Mouse (Mus musculus): ENCODE data around the gene Ndufb10. TPM values are rescaled to one million over a fixed set of nuclear protein-coding genes. Genes with fewer than 3 reads are reported as not detected.
A peak's percentile ranks its signal among the peaks of the same experiment; 100 is the strongest.

Gene Ndufb10
- polyA plus RNA-seq, 1 experiment from 2014 or later, result 321 TPM

DNA sequence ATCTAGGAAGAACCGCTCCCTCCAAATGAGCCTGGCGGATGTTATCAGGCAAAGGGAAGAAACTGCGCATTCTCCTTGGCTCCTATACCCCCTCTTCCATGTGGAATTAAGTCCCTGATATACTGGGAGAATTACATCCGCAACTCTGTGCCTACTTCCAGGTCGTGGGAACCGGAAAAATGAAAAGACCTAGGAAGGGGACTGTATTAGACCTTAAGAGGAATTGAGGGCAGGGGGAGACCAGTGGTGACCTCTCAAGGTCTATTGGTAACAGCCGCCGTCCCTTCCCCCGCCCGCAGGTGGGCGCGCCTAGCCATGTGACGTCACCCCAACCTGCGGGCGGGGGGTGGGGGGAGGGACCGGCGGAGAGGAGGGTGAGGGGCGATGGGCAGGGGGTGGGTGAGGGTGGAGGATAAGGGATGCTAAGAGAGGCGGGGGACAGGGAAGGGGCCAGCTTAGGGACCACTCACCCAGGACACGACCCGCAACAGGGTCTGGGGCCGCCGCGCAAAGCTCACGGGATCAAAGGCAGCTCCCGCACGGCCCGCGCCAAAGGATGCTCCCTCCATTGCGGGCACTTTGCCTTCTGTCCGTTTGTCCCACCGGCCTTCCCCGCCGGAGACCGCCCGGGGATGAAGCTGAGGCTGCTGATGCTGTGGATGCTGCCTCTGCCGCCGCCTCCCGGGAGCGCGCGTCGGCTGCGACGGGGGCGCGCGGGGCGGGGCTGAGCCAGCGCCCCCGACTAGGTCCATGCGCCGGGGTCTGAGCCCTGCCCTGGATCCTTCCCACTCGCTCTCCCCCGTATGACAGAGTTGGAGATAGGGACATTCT is 34.8 kb downstream of the Ndufb10 start, which contains the start of gene Syngr3:
Gene Syngr3 (minus strand): TSS at position 705 of the 831 bp plus-strand sequence.
- Histone ChIP-seq H3K4me2 (peak within 1 kb of the TSS; percentile 76), H3K27me3 (replicated peaks; ENCODE audit: control insufficient read depth, insufficient read depth, low read length) (peaks cover 49% of the 10 kb centered on the region), H3K9ac (ENCODE audit: low read depth, low read length) (no peak within 1 kb of the TSS), H3K4me3 (ENCODE audit: low read depth, low read length) (peak within 1 kb of the TSS; percentile 49), H3K36me3 (ENCODE audit: control insufficient read depth, insufficient read depth, low read length) (peaks cover 4% of the 10 kb centered on the region; the same call in 1 of the 2 replicates), H3K4me1 (replicated peaks; ENCODE audit: control insufficient read depth, insufficient read depth, low read length) (peaks cover 21% of the 10 kb centered on the region), H3K27ac (ENCODE audit: low read depth, low read length) (no peak within 1 kb of the TSS), H3K9me3 (ENCODE audit: control insufficient read depth, low read length) (no peaks in the 10 kb centered on the region)
- ATAC-seq (replicated peaks; ENCODE audit: low FRiP score) (no peak), DNase-seq (ENCODE audit: low spot score) (no peak)
- WGBS, result 2% methylated on average over 54 of the region's 55 CpGs

DNA sequence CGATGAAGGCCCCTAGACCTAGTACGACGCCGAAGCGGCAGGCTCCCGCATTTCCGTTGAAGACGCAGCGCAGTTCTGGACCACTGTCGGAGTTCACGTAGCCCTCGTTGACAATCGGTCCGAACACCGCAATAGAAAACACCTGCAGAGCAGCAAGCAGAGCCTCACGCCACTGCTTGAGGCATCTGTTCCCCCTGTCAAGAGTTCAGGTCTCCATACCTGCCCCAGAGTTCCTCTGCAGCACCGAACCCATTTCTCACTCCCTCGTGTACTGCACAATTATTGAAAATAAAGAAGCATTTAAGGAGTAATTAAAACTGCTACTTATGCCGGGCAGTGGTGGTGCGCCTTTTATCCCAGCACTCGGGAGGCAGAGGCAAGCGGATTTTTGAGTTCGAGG is 36.7 kb downstream of the Ndufb10 start:
- Histone ChIP-seq H3K4me1 (replicated peaks; ENCODE audit: control insufficient read depth, insufficient read depth, low read length) (peaks cover 21% of the 10 kb centered on the region), H3K4me3 (ENCODE audit: low read depth, low read length) (peak overlapping the region; percentile 52), H3K27ac (ENCODE audit: low read depth, low read length) (no peak overlapping the region), H3K9me3 (ENCODE audit: control insufficient read depth, low read length) (no peaks in the 10 kb centered on the region), H3K4me2 (peak overlapping the region; percentile 82), H3K27me3 (replicated peaks; ENCODE audit: control insufficient read depth, insufficient read depth, low read length) (peaks cover 49% of the 10 kb centered on the region), H3K9ac (ENCODE audit: low read depth, low read length) (peak overlapping the region; percentile 43; the same call in 1 of the 2 replicates), H3K36me3 (ENCODE audit: control insufficient read depth, insufficient read depth, low read length) (peaks cover under 1% of the 10 kb centered on the region; the same call in 1 of the 2 replicates)
- ATAC-seq (replicated peaks; ENCODE audit: low FRiP score), result no peak
- WGBS, result 18% methylated on average over 23 of the region's 23 CpGs
- no peak for DNase-seq (ENCODE audit: low spot score)

DNA sequence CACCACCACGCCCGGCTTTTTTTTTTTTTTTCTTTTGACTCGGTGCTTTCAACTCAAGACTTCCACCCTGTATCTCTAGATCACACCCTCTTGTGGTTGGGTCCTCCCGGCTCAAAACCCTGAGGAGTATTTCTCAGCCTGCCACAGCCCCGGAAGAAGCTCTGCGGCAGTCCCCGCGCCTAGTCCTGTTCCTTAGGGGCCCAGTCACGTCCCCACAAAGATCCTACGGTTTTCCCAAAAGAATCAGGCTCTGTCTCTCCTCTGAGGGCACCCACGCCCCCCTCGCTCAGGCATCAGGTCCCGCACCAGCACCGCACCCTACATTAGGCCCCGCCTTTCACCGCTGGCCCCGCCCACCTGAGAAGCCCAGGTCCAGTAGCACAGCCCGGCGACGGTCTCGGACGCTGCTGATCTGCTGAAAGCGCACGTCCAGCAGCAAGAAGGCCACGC is 37.1 kb downstream of the Ndufb10 start:
- peak; percentile 62 for DNase-seq (ENCODE audit: low spot score)
- Histone ChIP-seq H3K4me3 (ENCODE audit: low read depth, low read length) (peak overlapping the region; percentile 52), H3K36me3 (ENCODE audit: control insufficient read depth, insufficient read depth, low read length) (no peaks in the 10 kb centered on the region), H3K9me3 (ENCODE audit: control insufficient read depth, low read length) (no peaks in the 10 kb centered on the region), H3K4me1 (replicated peaks; ENCODE audit: control insufficient read depth, insufficient read depth, low read length) (peaks cover 21% of the 10 kb centered on the region), H3K9ac (ENCODE audit: low read depth, low read length) (peak overlapping the region; percentile 43; the same call in 1 of the 2 replicates), H3K4me2 (peak overlapping the region; percentile 82), H3K27ac (ENCODE audit: low read depth, low read length) (peak overlapping the region; percentile 15; the same call in 1 of the 2 replicates), H3K27me3 (replicated peaks; ENCODE audit: control insufficient read depth, insufficient read depth, low read length) (peaks cover 49% of the 10 kb centered on the region)
- under 1% methylated on average over 24 of the region's 25 CpGs for WGBS
- peak; percentile 70 for ATAC-seq (replicated peaks; ENCODE audit: low FRiP score)

DNA sequence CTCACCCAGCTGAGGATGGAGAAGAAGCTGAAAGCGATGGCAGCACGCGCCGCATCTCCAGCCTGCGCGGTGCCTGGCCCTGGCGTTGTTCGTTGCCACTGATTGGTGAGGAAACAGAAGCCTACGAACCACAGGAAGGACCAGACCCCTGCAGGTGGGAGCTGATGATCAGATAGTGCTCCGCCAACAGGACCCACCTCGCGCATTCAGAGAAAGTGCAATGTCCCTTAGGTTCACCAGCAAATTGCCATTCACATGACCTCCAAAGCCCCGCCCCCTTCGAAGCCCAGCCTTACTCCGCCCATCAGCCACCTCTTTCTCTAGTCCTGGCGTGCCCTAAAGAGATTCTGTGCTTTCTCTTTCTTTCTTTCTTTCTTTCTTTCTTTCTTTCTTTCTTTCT is 37.8 kb downstream of the Ndufb10 start:
- WGBS, result 32% methylated on average over 16 of the region's 16 CpGs
- peaks cover 3% of the 10 kb centered on the region; the same call in 1 of the 2 replicates for H3K36me3 ChIP-seq (ENCODE audit: control insufficient read depth, insufficient read depth, low read length)
- no peaks in the 10 kb centered on the region for H3K9me3 ChIP-seq (ENCODE audit: control insufficient read depth, low read length)
- H3K27ac ChIP-seq (ENCODE audit: low read depth, low read length), result no peak overlapping the region
- peak overlapping the region; percentile 41 for H3K4me2 ChIP-seq
- no peak for ATAC-seq (replicated peaks; ENCODE audit: low FRiP score)
- peaks cover 21% of the 10 kb centered on the region for H3K4me1 ChIP-seq (replicated peaks; ENCODE audit: control insufficient read depth, insufficient read depth, low read length)
- no peak overlapping the region for H3K9ac ChIP-seq (ENCODE audit: low read depth, low read length)
- no peak for DNase-seq (ENCODE audit: low spot score)
- H3K4me3 ChIP-seq (ENCODE audit: low read depth, low read length), result no peak overlapping the region
- peaks cover 49% of the 10 kb centered on the region for H3K27me3 ChIP-seq (replicated peaks; ENCODE audit: control insufficient read depth, insufficient read depth, low read length)

DNA sequence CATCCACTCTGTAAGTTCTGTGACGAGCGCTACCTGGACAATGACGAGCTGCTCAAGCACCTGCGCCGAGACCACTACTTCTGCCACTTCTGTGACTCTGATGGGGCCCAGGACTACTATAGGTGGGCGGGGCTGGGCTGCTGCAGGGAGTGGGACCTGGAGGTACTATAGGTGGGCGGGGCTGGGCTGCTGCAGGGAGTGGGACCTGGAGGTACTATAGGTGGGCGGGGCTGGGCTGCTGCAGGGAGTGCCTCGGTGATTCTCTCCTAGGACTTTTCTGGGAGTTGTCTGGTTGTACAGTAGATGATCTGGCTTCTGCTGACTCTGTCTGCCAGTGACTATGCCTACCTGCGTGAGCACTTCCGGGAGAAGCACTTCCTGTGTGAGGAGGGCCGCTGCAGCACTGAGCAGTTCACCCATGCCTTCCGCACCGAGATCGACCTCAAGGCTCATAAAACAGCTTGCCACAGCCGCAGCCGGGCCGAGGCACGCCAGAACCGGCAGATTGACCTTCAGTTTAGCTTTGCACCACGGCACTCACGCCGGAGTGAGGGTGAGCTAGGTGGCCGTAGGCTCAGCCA is 46.7 kb downstream of the Ndufb10 start:
- H3K27me3 ChIP-seq (replicated peaks; ENCODE audit: control insufficient read depth, insufficient read depth, low read length), result no peaks in the 10 kb centered on the region
- H3K9me3 ChIP-seq (ENCODE audit: control insufficient read depth, low read length), result no peaks in the 10 kb centered on the region
- no peak for DNase-seq (ENCODE audit: low spot score)
- H3K4me3 ChIP-seq (ENCODE audit: low read depth, low read length), result no peak overlapping the region
- no peak overlapping the region for H3K9ac ChIP-seq (ENCODE audit: low read depth, low read length)
- no peak overlapping the region for H3K27ac ChIP-seq (ENCODE audit: low read depth, low read length)
- peak; percentile 41; the same call in 1 of the 2 replicates for ATAC-seq (replicated peaks; ENCODE audit: low FRiP score)
- H3K4me1 ChIP-seq (replicated peaks; ENCODE audit: control insufficient read depth, insufficient read depth, low read length), result peaks cover 17% of the 10 kb centered on the region
- peaks cover 47% of the 10 kb centered on the region for H3K36me3 ChIP-seq (ENCODE audit: control insufficient read depth, insufficient read depth, low read length)
- WGBS, result 88% methylated on average over 24 of the region's 24 CpGs
- no peak overlapping the region for H3K4me2 ChIP-seq

DNA sequence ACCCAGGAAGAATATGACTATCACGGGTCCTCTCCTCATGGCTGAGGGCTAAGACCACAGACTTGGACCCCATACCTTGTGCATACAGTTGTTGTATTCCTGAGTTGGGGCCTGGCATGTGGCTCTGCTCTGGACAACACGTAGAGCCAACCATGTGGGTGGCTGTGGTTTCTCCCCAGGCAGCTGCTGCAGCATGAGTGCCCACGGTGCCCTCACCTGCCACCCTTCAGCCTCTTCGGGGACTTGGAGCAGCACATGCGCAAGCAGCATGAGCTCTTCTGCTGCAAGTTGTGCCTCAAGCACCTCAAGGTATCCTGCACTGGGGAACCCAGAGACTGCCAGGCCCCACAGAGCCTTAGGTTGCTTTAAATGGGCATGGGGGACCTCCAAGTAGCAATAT is 47.4 kb downstream of the Ndufb10 start:
- ATAC-seq (replicated peaks; ENCODE audit: low FRiP score), result no peak
- peaks cover 45% of the 10 kb centered on the region for H3K36me3 ChIP-seq (ENCODE audit: control insufficient read depth, insufficient read depth, low read length)
- H3K4me1 ChIP-seq (replicated peaks; ENCODE audit: control insufficient read depth, insufficient read depth, low read length), result peaks cover 24% of the 10 kb centered on the region

DNA sequence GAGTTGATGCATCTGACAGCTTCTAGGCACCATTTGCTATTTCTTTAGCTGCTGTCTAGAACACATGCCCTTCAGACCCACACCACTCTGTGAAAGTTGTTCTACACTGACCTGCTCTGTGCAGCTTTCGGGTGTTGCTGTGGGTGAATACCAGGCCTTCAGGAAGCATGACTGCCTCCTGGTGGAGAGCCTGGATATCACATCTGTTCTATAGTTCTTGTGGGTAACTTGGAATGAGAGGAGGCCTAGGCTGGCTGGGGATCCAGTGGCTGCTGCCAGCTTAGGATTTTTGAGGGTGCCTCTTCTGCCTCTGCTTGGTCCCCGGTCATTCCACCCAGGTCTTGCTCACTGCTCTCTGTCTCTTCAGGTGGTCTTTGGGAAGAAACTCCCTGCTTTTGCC is 48.1 kb downstream of the Ndufb10 start:
- ATAC-seq (replicated peaks; ENCODE audit: low FRiP score) (peak; percentile 27; the same call in 1 of the 2 replicates), DNase-seq (ENCODE audit: low spot score) (no peak)
- no peaks in the 10 kb centered on the region for H3K27me3 ChIP-seq (replicated peaks; ENCODE audit: control insufficient read depth, insufficient read depth, low read length)
- H3K9ac ChIP-seq (ENCODE audit: low read depth, low read length), result no peak overlapping the region
- no peak overlapping the region for H3K4me2 ChIP-seq
- H3K36me3 ChIP-seq (ENCODE audit: control insufficient read depth, insufficient read depth, low read length), result peaks cover 40% of the 10 kb centered on the region
- H3K27ac ChIP-seq (ENCODE audit: low read depth, low read length), result no peak overlapping the region
- WGBS, result 75% methylated on average over 2 of the region's 2 CpGs
- H3K4me3 ChIP-seq (ENCODE audit: low read depth, low read length), result no peak overlapping the region
- peaks cover 31% of the 10 kb centered on the region for H3K4me1 ChIP-seq (replicated peaks; ENCODE audit: control insufficient read depth, insufficient read depth, low read length)
- no peaks in the 10 kb centered on the region for H3K9me3 ChIP-seq (ENCODE audit: control insufficient read depth, low read length)

More for the DNA sequence above, 47.4 kb downstream of the Ndufb10 start:
- Histone ChIP-seq H3K9me3 (ENCODE audit: control insufficient read depth, low read length) (no peaks in the 10 kb centered on the region), H3K9ac (ENCODE audit: low read depth, low read length) (no peak overlapping the region), H3K27ac (ENCODE audit: low read depth, low read length) (no peak overlapping the region), H3K27me3 (replicated peaks; ENCODE audit: control insufficient read depth, insufficient read depth, low read length) (no peaks in the 10 kb centered on the region), H3K4me2 (no peak overlapping the region), H3K4me3 (ENCODE audit: low read depth, low read length) (no peak overlapping the region)
- WGBS, result 97% methylated on average over 5 of the region's 5 CpGs
- DNase-seq (ENCODE audit: low spot score), result no peak

DNA sequence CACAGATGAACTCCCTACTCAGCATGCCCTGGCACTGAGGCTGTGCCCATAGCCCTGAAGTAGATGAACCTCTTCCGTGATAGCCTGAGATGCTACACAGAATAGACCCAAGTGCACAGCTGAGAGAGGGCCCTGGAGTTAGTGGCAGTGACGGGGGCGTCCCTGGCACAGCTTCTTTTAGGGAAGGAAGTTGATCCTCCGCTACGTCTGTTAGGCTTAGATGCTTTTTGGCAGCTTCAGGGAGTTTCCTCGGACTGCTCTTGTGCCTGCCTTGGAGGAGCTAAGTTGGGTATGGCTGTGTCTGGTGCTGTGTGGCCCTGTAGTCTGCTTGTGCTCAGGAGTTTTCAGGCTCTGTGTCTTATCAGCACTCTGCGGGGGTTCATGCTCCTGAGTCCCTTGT is 50.0 kb downstream of the Ndufb10 start:
- Histone ChIP-seq H3K4me3 (ENCODE audit: low read depth, low read length) (no peak overlapping the region), H3K27ac (ENCODE audit: low read depth, low read length) (no peak overlapping the region), H3K9ac (ENCODE audit: low read depth, low read length) (peak overlapping the region; percentile 31; the same call in 1 of the 2 replicates)

More for the DNA sequence above, 50.0 kb downstream of the Ndufb10 start:
- Histone ChIP-seq H3K4me1 (replicated peaks; ENCODE audit: control insufficient read depth, insufficient read depth, low read length) (peaks cover 40% of the 10 kb centered on the region), H3K9me3 (ENCODE audit: control insufficient read depth, low read length) (no peaks in the 10 kb centered on the region), H3K4me2 (no peak overlapping the region), H3K36me3 (ENCODE audit: control insufficient read depth, insufficient read depth, low read length) (peaks cover 23% of the 10 kb centered on the region), H3K27me3 (replicated peaks; ENCODE audit: control insufficient read depth, insufficient read depth, low read length) (no peaks in the 10 kb centered on the region)
- DNase-seq (ENCODE audit: low spot score), result no peak
- ATAC-seq (replicated peaks; ENCODE audit: low FRiP score), result no peak
- 69% methylated on average over 7 of the region's 7 CpGs for WGBS

Data from liver, embryonic 11.5 days (tissue).